Mouse (Mus musculus) kidney, adult 9 months (tissue): ENCODE results near the gene Chmp1a.
"Not testable (repeated sequence)": the region's sequence is repeated elsewhere in the genome, so short reads cannot be mapped to it uniquely, and the experiment has no call there.

Source experiments
- DNase-seq: peaks from one replicate; pipeline ENCODE4 v3.0.0; 2022

Gene Chmp1a

DNA sequence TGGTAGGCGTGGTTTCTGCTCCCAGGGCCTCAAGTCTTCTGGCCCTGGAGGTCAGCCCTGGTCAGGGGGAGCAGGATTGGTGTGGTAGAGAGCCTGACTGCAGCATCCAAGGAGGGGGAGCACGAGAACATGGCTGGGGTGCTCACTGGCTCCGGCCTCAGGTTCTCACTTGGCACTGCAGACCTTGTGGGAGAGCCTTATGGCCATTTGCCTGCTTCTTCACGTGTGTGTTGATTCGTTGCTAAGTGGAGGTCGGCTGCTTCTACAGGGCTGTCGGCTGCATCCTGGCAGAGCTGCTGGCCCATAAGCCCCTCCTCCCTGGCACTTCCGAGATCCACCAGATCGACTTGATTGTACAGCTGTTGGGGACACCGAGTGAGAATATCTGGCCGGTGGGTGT lies 17.8 kb upstream of the Chmp1a start:
- not testable (repeated sequence) for DNase-seq

- DNase-seq, result no peak
These were observed 15.9 kb upstream of the Chmp1a start for GRCm38 (mm10) chr8:123228416-123228815.

DNA sequence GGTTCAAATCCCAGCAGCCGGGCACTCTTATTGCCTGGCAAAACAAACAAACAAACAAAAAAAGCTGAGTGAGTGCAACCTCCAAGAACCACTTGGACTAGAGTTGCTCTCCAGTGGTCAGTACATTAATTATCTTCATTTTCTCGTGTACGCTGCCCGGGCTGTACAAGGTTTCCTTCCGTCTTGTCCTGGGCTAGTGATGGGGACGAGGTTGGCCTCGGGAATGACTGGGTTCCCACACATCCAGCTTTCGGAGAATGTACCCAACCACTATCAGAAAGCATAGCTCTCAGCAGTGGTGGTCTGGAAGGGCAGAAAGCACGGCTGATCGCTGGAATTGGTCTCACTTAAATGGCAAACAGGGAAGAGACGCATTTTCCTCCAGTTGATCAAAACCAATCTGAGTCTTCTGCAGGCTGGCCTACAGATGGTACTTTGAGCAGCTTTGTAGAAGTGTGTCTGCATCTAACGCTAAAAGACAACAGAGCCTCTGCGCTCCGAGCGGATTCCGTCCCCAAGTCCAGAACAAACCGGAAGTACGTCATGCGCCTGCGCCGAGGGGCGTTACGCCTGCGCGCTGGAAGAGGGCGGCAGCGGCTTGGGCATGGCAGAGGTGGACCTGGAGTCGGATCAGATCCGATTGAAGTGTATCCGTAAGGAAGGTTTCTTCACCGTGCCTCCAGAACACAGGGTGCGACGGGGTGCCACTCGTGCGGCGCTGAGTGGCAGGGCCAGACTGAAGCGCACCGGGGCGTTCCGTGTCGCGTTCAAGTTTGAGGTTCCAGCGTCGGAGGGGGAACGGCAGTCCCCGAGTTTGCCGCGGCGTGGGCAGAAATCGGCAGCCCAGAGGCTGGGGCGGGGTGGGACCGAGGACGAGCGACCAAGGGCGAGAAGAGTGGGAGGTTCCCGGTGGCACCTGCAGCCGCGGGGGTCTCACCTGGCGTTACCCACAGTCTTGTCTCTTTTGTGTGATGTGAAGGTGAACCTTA lies 12.0 kb upstream of the Chmp1a start, which contains the start of gene Cdk10:
TSS of gene Cdk10 (plus strand) at position 565 of the 989 bp plus-strand sequence.
- peak; percentile 93 for DNase-seq

DNA sequence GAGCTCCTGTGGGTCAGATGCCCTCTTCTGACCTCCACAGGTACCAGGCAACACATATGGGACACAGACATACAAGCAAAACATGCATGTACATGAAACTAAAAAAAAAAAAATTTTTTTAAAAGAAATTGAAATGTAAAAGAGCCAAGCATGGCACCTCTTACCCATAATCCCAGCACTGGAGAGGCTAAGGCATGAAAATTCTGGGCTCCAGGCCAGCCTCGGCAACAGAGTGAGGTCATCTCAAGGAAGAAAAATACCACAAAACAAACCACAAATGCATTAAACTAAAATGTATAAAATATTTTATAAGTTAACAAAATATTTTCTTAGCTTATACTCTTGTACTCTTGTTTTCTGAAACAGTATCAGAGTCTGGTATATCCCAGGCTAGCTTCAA lies 8.4 kb upstream of the Chmp1a start:
- no peak for DNase-seq

DNA sequence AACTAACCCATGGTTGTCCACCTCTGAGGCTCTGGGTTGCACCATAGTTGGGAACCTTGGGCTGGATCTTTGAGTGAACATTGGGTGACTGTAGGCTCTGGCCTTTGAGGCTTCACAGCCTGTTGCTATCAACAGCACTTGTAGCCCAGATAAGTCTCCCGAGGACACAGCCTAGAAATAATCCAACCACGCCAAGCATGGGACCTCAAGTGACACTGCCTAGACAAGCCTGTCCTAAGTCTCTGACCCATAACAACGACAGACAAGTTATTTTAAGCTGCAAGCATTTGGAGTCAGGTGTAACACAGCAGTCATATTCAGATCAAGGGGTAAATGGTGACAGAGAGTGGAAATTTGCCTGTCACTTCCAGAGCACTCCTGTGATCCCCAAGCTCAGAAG lies 2.9 kb upstream of the Chmp1a start:
- DNase-seq, result no peak

DNA sequence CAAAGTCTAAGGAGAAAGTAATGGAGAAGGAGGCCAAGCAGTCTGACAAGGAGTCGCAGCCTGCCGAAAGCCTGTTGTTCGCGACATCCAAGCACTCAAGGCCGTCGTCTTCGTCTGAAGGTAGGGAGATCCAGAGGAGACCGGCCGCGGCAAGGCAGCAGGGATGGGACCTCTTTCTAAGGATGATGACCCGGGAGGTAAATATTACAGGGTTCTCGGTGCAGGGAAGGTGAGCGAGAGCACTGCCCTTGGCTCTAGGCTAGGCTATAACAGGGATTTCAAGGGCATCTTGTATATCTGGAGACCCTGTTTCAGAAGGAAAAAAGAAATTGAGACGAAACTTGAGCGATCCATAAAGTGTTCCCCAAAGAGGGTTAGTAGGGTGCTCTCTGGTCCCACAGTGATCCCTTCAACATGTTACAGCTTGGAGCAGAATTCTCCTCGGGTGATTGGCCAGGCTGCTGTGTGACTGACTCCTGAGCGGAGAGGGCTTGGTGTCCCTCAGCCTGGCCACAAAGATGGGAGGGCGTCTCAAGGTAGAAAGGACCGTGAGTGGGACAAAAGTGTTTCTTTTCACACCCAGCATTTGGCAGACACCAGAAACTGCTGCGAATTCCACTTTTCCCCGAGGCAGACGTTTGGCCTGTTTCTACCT lies 682 bp upstream of the Chmp1a start:
- DNase-seq, result no peak

GRCm38 (mm10) chr8:123211876-123212275 lies 687 bp downstream of the Chmp1a start:
- DNase-seq, result no peak

- no peak for DNase-seq
These were observed 9.0 kb downstream of the Chmp1a start for GRCm38 (mm10) chr8:123203571-123203970.

DNA sequence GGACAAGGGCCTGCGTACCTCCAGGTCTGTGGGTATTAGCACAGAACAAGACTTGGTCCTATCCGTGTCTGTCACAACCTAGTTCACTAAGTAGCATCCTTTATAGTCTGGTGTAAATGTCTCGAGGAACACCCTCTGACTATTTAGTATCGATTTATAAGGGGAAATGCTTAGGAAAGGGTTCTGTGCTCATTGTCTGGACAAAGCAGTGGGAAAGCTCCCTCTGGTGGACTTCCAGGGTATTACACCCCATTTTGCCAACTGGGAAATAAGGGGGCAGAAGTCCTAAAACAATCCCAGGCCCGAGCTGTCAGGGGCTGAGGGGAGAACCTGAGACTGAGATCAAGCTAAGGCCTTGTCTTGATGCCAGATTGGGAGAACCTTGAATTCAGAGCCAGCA lies 10.3 kb downstream of the Chmp1a start:
- DNase-seq, result peak; percentile 77

GRCm38 (mm10) chr8:123199864-123200263 lies 12.7 kb downstream of the Chmp1a start:
- DNase-seq, result no peak

- peak; percentile 50 for DNase-seq
These were observed 15.5 kb downstream of the Chmp1a start for GRCm38 (mm10) chr8:123197016-123197415.

GRCm38 (mm10) chr8:123193771-123194170 lies 18.8 kb downstream of the Chmp1a start:
- DNase-seq, result peak; percentile 75

- no peak for DNase-seq
These were observed 20.7 kb downstream of the Chmp1a start for GRCm38 (mm10) chr8:123191908-123192307.

GRCm38 (mm10) chr8:123190678-123191077 lies 21.9 kb downstream of the Chmp1a start:
- DNase-seq, result peak; percentile 87

- no peak for DNase-seq
These were observed 23.7 kb downstream of the Chmp1a start for GRCm38 (mm10) chr8:123188841-123189240.

DNA sequence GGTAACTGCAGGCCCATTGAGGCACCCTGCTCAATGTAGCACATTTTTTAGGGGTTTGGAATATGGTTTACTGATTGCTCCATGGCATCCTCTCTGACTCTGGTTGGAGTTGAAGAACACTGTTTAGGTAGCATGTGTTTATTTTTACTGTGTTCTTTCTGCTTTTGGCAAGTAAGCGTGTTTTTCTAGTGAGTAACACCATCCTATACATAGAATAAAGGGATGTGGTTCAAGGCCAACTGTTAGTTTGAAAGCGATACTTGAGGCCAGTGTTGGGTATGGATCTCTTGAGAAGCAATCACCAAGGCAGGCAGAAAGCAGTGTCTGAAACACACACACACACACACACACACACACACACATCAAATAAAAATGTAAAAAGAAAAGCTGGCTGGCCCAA lies 24.6 kb downstream of the Chmp1a start:
- DNase-seq, result no peak

GRCm38 (mm10) chr8:123185566-123186409 lies 26.8 kb downstream of the Chmp1a start, which contains the start of gene Dpep1:
TSS of gene Dpep1 (plus strand) at chr8:123186242.
- peak; percentile 72 for DNase-seq

DNA sequence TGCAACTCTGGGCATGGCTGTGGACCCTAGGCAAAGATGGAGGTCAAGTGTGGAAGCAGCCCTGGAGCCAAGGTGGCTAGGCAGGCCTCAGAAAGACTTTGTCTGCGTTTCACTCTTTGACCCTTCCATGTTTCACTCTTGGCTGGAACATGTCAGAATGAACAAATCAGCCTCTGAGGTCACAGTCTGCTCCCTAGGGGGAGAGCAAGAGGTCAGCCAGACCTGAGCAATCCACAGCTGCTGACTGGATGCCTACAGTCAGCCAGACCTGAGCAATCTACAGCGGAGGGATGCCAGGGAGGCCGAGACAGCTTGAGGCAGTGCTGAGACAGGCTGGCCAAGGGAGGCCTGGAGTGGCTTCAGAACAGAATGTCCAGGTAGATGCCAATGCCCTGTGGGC lies 31.2 kb downstream of the Chmp1a start:
- peak; percentile 91 for DNase-seq

GRCm38 (mm10) chr8:123157888-123158465 lies 54.6 kb downstream of the Chmp1a start, which contains the start of gene Sult5a1:
TSS of gene Sult5a1 (minus strand) at chr8:123158315.
- no peak for DNase-seq

- DNase-seq, result no peak
These were observed 56.3 kb downstream of the Chmp1a start for GRCm38 (mm10) chr8:123156070-123156773.

DNA sequence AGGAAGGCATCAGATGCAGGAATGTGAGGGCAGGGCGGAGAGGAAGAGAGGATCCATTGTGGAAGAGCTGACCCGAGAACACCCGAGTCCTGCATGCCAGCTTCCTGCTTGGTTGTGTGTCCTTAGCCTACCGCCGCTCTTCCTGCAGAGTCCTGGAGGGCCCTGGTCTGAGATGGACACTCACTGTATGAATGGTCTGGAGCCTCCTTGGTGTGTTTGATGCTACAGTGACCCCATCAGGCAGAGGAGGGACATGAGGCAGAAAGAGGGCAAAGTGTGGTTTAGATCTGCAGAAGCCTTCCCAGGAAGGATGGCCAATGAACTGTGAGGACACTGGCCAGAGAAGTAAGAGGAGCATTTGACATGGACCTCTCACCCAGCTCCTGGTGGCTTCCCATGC lies 57.4 kb downstream of the Chmp1a start:
- DNase-seq, result peak; percentile 39
